Mouse (Mus musculus): ENCODE data around the gene Deaf1. TPM values are rescaled to one million over a fixed set of nuclear protein-coding genes. Genes with fewer than 3 reads are reported as not detected.

Deaf1 gene
- total and polyA plus RNA-seq, 2 experiments from 2014 or later, result 289 to 291 TPM

GRCm38 (mm10) chr7:141343230-141343629, 15.7 kb upstream of the Deaf1 start:
- ATAC-seq (ENCODE audit: low FRiP score), result no peak
- WGBS, result 39% methylated on average over 2 of the region's 2 CpGs
- no peak overlapping the region for H3K9ac ChIP-seq (replicated peaks; ENCODE audit: low read length, poor library complexity, severe bottlenecking)
- H3K36me3 ChIP-seq (ENCODE audit: insufficient read depth, low read length), result no peaks in the 10 kb centered on the region
- no peak overlapping the region for H3K4me2 ChIP-seq (ENCODE audit: low read depth, low read length, poor library complexity, severe bottlenecking)
- H3K27ac ChIP-seq (ENCODE audit: low read depth, low read length), result no peak overlapping the region
- no peak overlapping the region for H3K4me3 ChIP-seq (ENCODE audit: low read depth, low read length)
- H3K27me3 ChIP-seq (ENCODE audit: insufficient read depth, low read length), result peaks cover 7% of the 10 kb centered on the region
- DNase-seq (ENCODE audit: low spot score), result no peak
- no peaks in the 10 kb centered on the region for H3K9me3 ChIP-seq (ENCODE audit: low read length)
- H3K4me1 ChIP-seq (ENCODE audit: insufficient read depth, low read length), result no peaks in the 10 kb centered on the region
- TF ChIP-seq CTCF (IDR thresholded peaks at IDR 0.05), result no peak

- no peak for ATAC-seq (ENCODE audit: low FRiP score)
- Histone ChIP-seq H3K27ac (ENCODE audit: low read depth, low read length) (no peak overlapping the region), H3K36me3 (ENCODE audit: insufficient read depth, low read length) (no peaks in the 10 kb centered on the region), H3K9ac (replicated peaks; ENCODE audit: low read length, poor library complexity, severe bottlenecking) (no peak overlapping the region), H3K4me2 (ENCODE audit: low read depth, low read length, poor library complexity, severe bottlenecking) (no peak overlapping the region), H3K4me3 (ENCODE audit: low read depth, low read length) (no peak overlapping the region), H3K27me3 (ENCODE audit: insufficient read depth, low read length) (peaks cover 8% of the 10 kb centered on the region), H3K9me3 (ENCODE audit: low read length) (no peaks in the 10 kb centered on the region), H3K4me1 (ENCODE audit: insufficient read depth, low read length) (no peaks in the 10 kb centered on the region)
- no peak for DNase-seq (ENCODE audit: low spot score)
- 81% methylated on average over 10 of the region's 10 CpGs for WGBS
- no peak for TF ChIP-seq CTCF (IDR thresholded peaks at IDR 0.05)
Observed at GRCm38 (mm10) chr7:141341689-141342226, 14.3 kb upstream of the Deaf1 start.

- Histone ChIP-seq H3K36me3 (ENCODE audit: insufficient read depth, low read length) (no peaks in the 10 kb centered on the region), H3K27me3 (ENCODE audit: insufficient read depth, low read length) (peaks cover 8% of the 10 kb centered on the region), H3K27ac (ENCODE audit: low read depth, low read length) (no peak overlapping the region), H3K9me3 (ENCODE audit: low read length) (no peaks in the 10 kb centered on the region), H3K4me3 (ENCODE audit: low read depth, low read length) (no peak overlapping the region), H3K4me2 (ENCODE audit: low read depth, low read length, poor library complexity, severe bottlenecking) (no peak overlapping the region), H3K4me1 (ENCODE audit: insufficient read depth, low read length) (no peaks in the 10 kb centered on the region), H3K9ac (replicated peaks; ENCODE audit: low read length, poor library complexity, severe bottlenecking) (no peak overlapping the region)
- ATAC-seq (ENCODE audit: low FRiP score) (no peak), DNase-seq (ENCODE audit: low spot score) (no peak)
- no peak for TF ChIP-seq CTCF (IDR thresholded peaks at IDR 0.05)
- WGBS, result 86% methylated on average over 6 of the region's 6 CpGs
Observed at GRCm38 (mm10) chr7:141340476-141340875, 13.0 kb upstream of the Deaf1 start.

- H3K4me2 ChIP-seq (ENCODE audit: low read depth, low read length, poor library complexity, severe bottlenecking), result no peak overlapping the region
- no peak overlapping the region for H3K4me3 ChIP-seq (ENCODE audit: low read depth, low read length)
- TF ChIP-seq CTCF (IDR thresholded peaks at IDR 0.05), result no peak
- no peak overlapping the region for H3K9ac ChIP-seq (replicated peaks; ENCODE audit: low read length, poor library complexity, severe bottlenecking)
- no peak overlapping the region for H3K27ac ChIP-seq (ENCODE audit: low read depth, low read length)
- DNase-seq (ENCODE audit: low spot score) (no peak), ATAC-seq (ENCODE audit: low FRiP score) (no peak)
- H3K9me3 ChIP-seq (ENCODE audit: low read length), result no peaks in the 10 kb centered on the region
- no peaks in the 10 kb centered on the region for H3K36me3 ChIP-seq (ENCODE audit: insufficient read depth, low read length)
- H3K4me1 ChIP-seq (ENCODE audit: insufficient read depth, low read length), result no peaks in the 10 kb centered on the region
- peaks cover 8% of the 10 kb centered on the region for H3K27me3 ChIP-seq (ENCODE audit: insufficient read depth, low read length)
- 84% methylated on average over 7 of the region's 7 CpGs for WGBS
Observed at GRCm38 (mm10) chr7:141340023-141340422, 12.5 kb upstream of the Deaf1 start.

GRCm38 (mm10) chr7:141339215-141339920, 11.9 kb upstream of the Deaf1 start:
- H3K4me3 ChIP-seq (ENCODE audit: low read depth, low read length), result no peak overlapping the region
- H3K4me2 ChIP-seq (ENCODE audit: low read depth, low read length, poor library complexity, severe bottlenecking), result 0 out of 2 replicates have a peak overlapping the region, but pooled peaks have one; percentile 12

GRCm38 (mm10) chr7:141338576-141339131, 11.2 kb upstream of the Deaf1 start, which contains the start of gene Eps8l2:
TSS of gene Eps8l2 (plus strand) at chr7:141338880.
- H3K36me3 ChIP-seq (ENCODE audit: insufficient read depth, low read length), result no peaks in the 10 kb centered on the region
- H3K4me1 ChIP-seq (ENCODE audit: insufficient read depth, low read length), result no peaks in the 10 kb centered on the region
- no peak within 1 kb of the TSS for H3K4me3 ChIP-seq (ENCODE audit: low read depth, low read length)
- no peaks in the 10 kb centered on the region for H3K9me3 ChIP-seq (ENCODE audit: low read length)
- DNase-seq (ENCODE audit: low spot score), result no peak
- H3K27me3 ChIP-seq (ENCODE audit: insufficient read depth, low read length), result peaks cover 8% of the 10 kb centered on the region
- WGBS, result 4% methylated on average over 23 of the region's 23 CpGs
- H3K4me2 ChIP-seq (ENCODE audit: low read depth, low read length, poor library complexity, severe bottlenecking), result 0 out of 2 replicates have a peak within 1 kb of the TSS, but pooled peaks have one; percentile 12
- no peak for ATAC-seq (ENCODE audit: low FRiP score)
- TF ChIP-seq CTCF (IDR thresholded peaks at IDR 0.05), result no peak
- no peak within 1 kb of the TSS for H3K27ac ChIP-seq (ENCODE audit: low read depth, low read length)
- no peak within 1 kb of the TSS; the same call in 1 of the 2 replicates for H3K9ac ChIP-seq (replicated peaks; ENCODE audit: low read length, poor library complexity, severe bottlenecking)

More at GRCm38 (mm10) chr7:141339215-141339920, 11.9 kb upstream of the Deaf1 start:
- Histone ChIP-seq H3K27me3 (ENCODE audit: insufficient read depth, low read length) (peaks cover 8% of the 10 kb centered on the region), H3K36me3 (ENCODE audit: insufficient read depth, low read length) (no peaks in the 10 kb centered on the region), H3K27ac (ENCODE audit: low read depth, low read length) (no peak overlapping the region), H3K4me1 (ENCODE audit: insufficient read depth, low read length) (no peaks in the 10 kb centered on the region), H3K9ac (replicated peaks; ENCODE audit: low read length, poor library complexity, severe bottlenecking) (no peak overlapping the region), H3K9me3 (ENCODE audit: low read length) (no peaks in the 10 kb centered on the region)
- ATAC-seq (ENCODE audit: low FRiP score) (no peak), DNase-seq (ENCODE audit: low spot score) (no peak)
- no peak for TF ChIP-seq CTCF (IDR thresholded peaks at IDR 0.05)
- WGBS, result 41% methylated on average over 20 of the region's 20 CpGs

All from midbrain, postnatal 0 days (tissue).